Mouse (Mus musculus): ENCODE results near the gene Eci3. TPM values are rescaled to one million over a fixed set of nuclear protein-coding genes. Genes with fewer than 3 reads are reported as not detected.
"Not testable (repeated sequence)": the region's sequence is repeated elsewhere in the genome, so short reads cannot be mapped to it uniquely, and the experiment has no call there.

The Eci3 gene
- total and polyA plus RNA-seq, 2 experiments: 2.2 to 7.0 TPM

DNA sequence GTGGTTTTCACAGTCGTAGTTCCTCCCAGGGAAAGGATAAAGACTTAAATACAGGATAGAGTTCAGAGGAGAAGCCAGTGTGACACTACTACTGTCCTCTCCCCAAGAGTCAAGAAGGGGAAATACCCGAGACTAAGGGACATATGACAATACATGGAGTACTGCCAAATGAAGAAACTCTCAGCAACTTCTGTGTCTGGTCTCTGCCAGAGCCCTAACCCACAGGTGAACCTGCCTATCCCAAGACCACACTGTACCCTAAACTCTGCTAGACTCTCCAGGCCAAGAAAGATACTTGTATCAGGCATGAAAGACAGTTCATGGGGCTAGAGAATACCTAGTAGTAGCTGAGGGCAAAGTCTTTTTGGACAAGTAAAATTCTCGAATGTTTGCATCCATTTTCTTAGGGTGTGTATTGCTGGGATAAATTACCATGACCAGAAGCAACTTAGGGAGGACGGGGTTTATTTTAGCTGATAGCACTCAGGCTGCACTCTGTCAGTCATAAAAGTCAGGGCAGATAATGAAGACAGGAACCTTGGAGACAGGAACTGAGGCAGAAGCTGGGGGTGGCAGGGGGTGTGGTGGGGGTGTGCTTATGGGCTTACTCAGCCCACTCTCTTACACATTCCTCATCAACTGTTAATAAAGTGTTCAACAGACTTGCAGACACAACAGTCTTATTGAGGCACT, 28.1 kb upstream of the Eci3 start:
- Histone ChIP-seq H3K9ac (ENCODE audit: low read depth, low read length) (peak overlapping the region; percentile 79), H3K79me2 (ENCODE audit: control insufficient read depth, insufficient read depth, low read length) (peaks cover 5% of the 10 kb centered on the region; the same call in 1 of the 2 replicates), H3K4me3 (ENCODE audit: insufficient read depth, low read depth, low read length) (peak overlapping the region; percentile 95), H3K36me3 (ENCODE audit: control insufficient read depth, insufficient read depth, low read length) (peaks cover 46% of the 10 kb centered on the region), H3K27me3 (ENCODE audit: control insufficient read depth, insufficient read depth, low read length) (no peaks in the 10 kb centered on the region), H3K27ac (replicated peaks; ENCODE audit: insufficient read depth, low read depth, low read length) (peak overlapping the region; percentile 90), H3K4me1 (ENCODE audit: control insufficient read depth, insufficient read depth, low read length) (peaks cover 20% of the 10 kb centered on the region)
- peak; percentile 67 for DNase-seq (ENCODE audit: extremely low read depth, low read depth, low spot score)
- TF ChIP-seq CTCF (IDR thresholded peaks at IDR 0.05; ENCODE audit: low read depth, low read length) (no peak), POLR2A (IDR thresholded peaks at IDR 0.05; ENCODE audit: extremely low read depth, insufficient read depth, low read length) (no peak)
- WGBS: 31% methylated on average over 4 of the region's 4 CpGs

DNA sequence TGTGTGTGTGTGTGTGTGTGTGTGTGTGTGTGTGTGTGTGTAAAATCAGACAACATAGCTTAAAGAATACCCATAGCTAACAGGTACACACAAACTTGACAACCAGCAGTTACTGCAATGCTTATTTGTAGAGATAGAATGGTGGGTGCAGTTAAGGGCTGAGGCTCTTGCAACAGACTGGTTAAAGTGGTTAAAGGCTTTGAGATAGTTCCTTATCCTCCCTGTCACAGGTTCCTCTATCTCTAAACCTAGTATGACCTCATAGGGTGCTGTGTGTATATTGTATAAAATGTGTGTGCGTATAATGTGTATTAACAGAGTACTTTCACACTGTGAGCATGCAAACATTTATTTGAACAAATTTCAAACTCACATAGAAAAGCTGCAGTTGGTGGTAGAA, 19.9 kb upstream of the Eci3 start:
- H3K36me3 ChIP-seq (ENCODE audit: control insufficient read depth, insufficient read depth, low read length): peaks cover 82% of the 10 kb centered on the region
- not testable (repeated sequence) for H3K4me1 ChIP-seq (ENCODE audit: control insufficient read depth, insufficient read depth, low read length); H3K27me3 ChIP-seq (ENCODE audit: control insufficient read depth, insufficient read depth, low read length); H3K9ac ChIP-seq (ENCODE audit: low read depth, low read length); H3K27ac ChIP-seq (replicated peaks; ENCODE audit: insufficient read depth, low read depth, low read length); DNase-seq (ENCODE audit: extremely low read depth, low read depth, low spot score); H3K79me2 ChIP-seq (ENCODE audit: control insufficient read depth, insufficient read depth, low read length); H3K4me3 ChIP-seq (ENCODE audit: insufficient read depth, low read depth, low read length)
- WGBS: 98% methylated on average over 1 of the region's 1 CpGs

- not testable (repeated sequence) for DNase-seq (ENCODE audit: extremely low read depth, low read depth, low spot score); H3K27ac ChIP-seq (replicated peaks; ENCODE audit: insufficient read depth, low read depth, low read length); H3K79me2 ChIP-seq (ENCODE audit: control insufficient read depth, insufficient read depth, low read length); H3K4me1 ChIP-seq (ENCODE audit: control insufficient read depth, insufficient read depth, low read length); H3K27me3 ChIP-seq (ENCODE audit: control insufficient read depth, insufficient read depth, low read length); H3K4me3 ChIP-seq (ENCODE audit: insufficient read depth, low read depth, low read length); H3K9ac ChIP-seq (ENCODE audit: low read depth, low read length)
- peaks cover 64% of the 10 kb centered on the region for H3K36me3 ChIP-seq (ENCODE audit: control insufficient read depth, insufficient read depth, low read length)
- WGBS: 92% methylated on average over 5 of the region's 5 CpGs
These were observed 15.0 kb upstream of the Eci3 start for GRCm38 (mm10) chr13:34978635-34979034.

GRCm38 (mm10) chr13:34977410-34977809, 13.8 kb upstream of the Eci3 start:
- H3K36me3 ChIP-seq (ENCODE audit: control insufficient read depth, insufficient read depth, low read length): peaks cover 55% of the 10 kb centered on the region
- no peaks in the 10 kb centered on the region for H3K79me2 ChIP-seq (ENCODE audit: control insufficient read depth, insufficient read depth, low read length)
- TF ChIP-seq POLR2A (IDR thresholded peaks at IDR 0.05; ENCODE audit: extremely low read depth, insufficient read depth, low read length) (no peak), CTCF (IDR thresholded peaks at IDR 0.05; ENCODE audit: low read depth, low read length) (no peak)
- H3K27me3 ChIP-seq (ENCODE audit: control insufficient read depth, insufficient read depth, low read length): no peaks in the 10 kb centered on the region
- no peak overlapping the region for H3K9ac ChIP-seq (ENCODE audit: low read depth, low read length)
- 85% methylated on average over 3 of the region's 3 CpGs for WGBS
- H3K4me1 ChIP-seq (ENCODE audit: control insufficient read depth, insufficient read depth, low read length): no peaks in the 10 kb centered on the region; the same call in 1 of the 2 replicates
- peak; percentile 43 for DNase-seq (ENCODE audit: extremely low read depth, low read depth, low spot score)
- H3K27ac ChIP-seq (replicated peaks; ENCODE audit: insufficient read depth, low read depth, low read length): no peak overlapping the region
- no peak overlapping the region for H3K4me3 ChIP-seq (ENCODE audit: insufficient read depth, low read depth, low read length)

- H3K9ac ChIP-seq (ENCODE audit: low read depth, low read length): no peak overlapping the region
- peak; percentile 73 for DNase-seq (ENCODE audit: extremely low read depth, low read depth, low spot score)
- peaks cover 43% of the 10 kb centered on the region for H3K36me3 ChIP-seq (ENCODE audit: control insufficient read depth, insufficient read depth, low read length)
- H3K4me1 ChIP-seq (ENCODE audit: control insufficient read depth, insufficient read depth, low read length): no peaks in the 10 kb centered on the region; the same call in 1 of the 2 replicates
- no peak for TF ChIP-seq POLR2A (IDR thresholded peaks at IDR 0.05; ENCODE audit: extremely low read depth, insufficient read depth, low read length)
- TF ChIP-seq CTCF (IDR thresholded peaks at IDR 0.05; ENCODE audit: low read depth, low read length): no peak
- H3K4me3 ChIP-seq (ENCODE audit: insufficient read depth, low read depth, low read length): no peak overlapping the region
- no peak overlapping the region for H3K27ac ChIP-seq (replicated peaks; ENCODE audit: insufficient read depth, low read depth, low read length)
- no peaks in the 10 kb centered on the region for H3K27me3 ChIP-seq (ENCODE audit: control insufficient read depth, insufficient read depth, low read length)
- whole genome bisulfite sequencing: 57% methylated on average over 4 of the region's 4 CpGs
- H3K79me2 ChIP-seq (ENCODE audit: control insufficient read depth, insufficient read depth, low read length): no peaks in the 10 kb centered on the region
These were observed 12.5 kb upstream of the Eci3 start for GRCm38 (mm10) chr13:34976116-34976515.

DNA sequence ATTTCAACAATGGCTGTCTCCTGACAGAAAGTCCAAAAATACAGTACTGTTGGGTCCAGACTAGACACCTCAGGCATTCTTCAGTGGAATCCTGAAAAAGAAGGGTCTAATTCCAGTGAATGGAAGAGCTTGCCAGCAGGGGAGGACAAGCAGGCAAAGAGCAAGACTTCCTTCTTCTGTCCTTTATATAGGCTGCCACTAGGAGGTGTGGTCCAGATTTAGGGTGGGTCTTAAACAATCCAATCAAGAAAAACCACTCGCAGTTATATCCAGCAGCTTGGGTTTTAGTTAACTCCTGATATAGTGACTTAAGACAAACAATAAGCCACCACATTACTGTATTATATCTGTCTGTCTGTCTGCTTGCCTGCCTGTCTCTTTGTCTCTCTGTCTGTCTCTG, 10.2 kb upstream of the Eci3 start:
- H3K27me3 ChIP-seq (ENCODE audit: control insufficient read depth, insufficient read depth, low read length): no peaks in the 10 kb centered on the region
- H3K4me3 ChIP-seq (ENCODE audit: insufficient read depth, low read depth, low read length): no peak overlapping the region
- no peak overlapping the region for H3K9ac ChIP-seq (ENCODE audit: low read depth, low read length)
- 30% methylated on average over 1 of the region's 1 CpGs for WGBS
- H3K4me1 ChIP-seq (ENCODE audit: control insufficient read depth, insufficient read depth, low read length): no peaks in the 10 kb centered on the region; the same call in 1 of the 2 replicates
- H3K36me3 ChIP-seq (ENCODE audit: control insufficient read depth, insufficient read depth, low read length): peaks cover 21% of the 10 kb centered on the region
- H3K27ac ChIP-seq (replicated peaks; ENCODE audit: insufficient read depth, low read depth, low read length): no peak overlapping the region
- no peaks in the 10 kb centered on the region for H3K79me2 ChIP-seq (ENCODE audit: control insufficient read depth, insufficient read depth, low read length)
- no peak for TF ChIP-seq CTCF (IDR thresholded peaks at IDR 0.05; ENCODE audit: low read depth, low read length)
- TF ChIP-seq POLR2A (IDR thresholded peaks at IDR 0.05; ENCODE audit: extremely low read depth, insufficient read depth, low read length): no peak
- DNase-seq (ENCODE audit: extremely low read depth, low read depth, low spot score): no peak
